Mouse (Mus musculus) liver (tissue): Measurements from ENCODE around the gene Ctnnd2.

Experiments used
- DNase-seq: peaks from one replicate; pipeline ENCODE4 v3.0.0-alpha.2; 2020; ENCODE audit warnings: mixed read lengths

The Ctnnd2 gene

GRCm38 (mm10) chr15:30913360-30913759, 741.0 kb downstream of the Ctnnd2 start:
- no peak for DNase-seq

GRCm38 (mm10) chr15:30925838-30926237, 753.4 kb downstream of the Ctnnd2 start:
- DNase-seq: no peak

GRCm38 (mm10) chr15:30927632-30928031, 755.2 kb downstream of the Ctnnd2 start:
- no peak for DNase-seq

- DNase-seq: no peak
These were observed 759.5 kb downstream of the Ctnnd2 start for GRCm38 (mm10) chr15:30931906-30932305.

GRCm38 (mm10) chr15:30945863-30946262, 773.5 kb downstream of the Ctnnd2 start:
- DNase-seq: no peak

- DNase-seq: no peak
These were observed 786.1 kb downstream of the Ctnnd2 start for GRCm38 (mm10) chr15:30958513-30958912.

- DNase-seq: no peak
These were observed 790.2 kb downstream of the Ctnnd2 start for GRCm38 (mm10) chr15:30962421-30963160.

GRCm38 (mm10) chr15:30964046-30964445, 791.7 kb downstream of the Ctnnd2 start:
- no peak for DNase-seq

GRCm38 (mm10) chr15:30964865-30965679, 792.7 kb downstream of the Ctnnd2 start:
- no peak for DNase-seq

- DNase-seq: no peak
These were observed 794.4 kb downstream of the Ctnnd2 start for GRCm38 (mm10) chr15:30966826-30967225.

- no peak for DNase-seq
These were observed 802.0 kb downstream of the Ctnnd2 start for GRCm38 (mm10) chr15:30974436-30974835.

GRCm38 (mm10) chr15:30974991-30975775, 802.8 kb downstream of the Ctnnd2 start:
- no peak for DNase-seq

- DNase-seq: no peak
These were observed 804.9 kb downstream of the Ctnnd2 start for GRCm38 (mm10) chr15:30977166-30977740.

GRCm38 (mm10) chr15:30986890-30987289, 814.5 kb downstream of the Ctnnd2 start:
- no peak for DNase-seq

GRCm38 (mm10) chr15:30990421-30991252, 818.2 kb downstream of the Ctnnd2 start:
- DNase-seq: no peak

GRCm38 (mm10) chr15:30992357-30992756, 820.0 kb downstream of the Ctnnd2 start:
- no peak for DNase-seq

GRCm38 (mm10) chr15:30992901-30993300, 820.5 kb downstream of the Ctnnd2 start:
- DNase-seq: no peak

- DNase-seq: no peak
These were observed 823.0 kb downstream of the Ctnnd2 start for GRCm38 (mm10) chr15:30995346-30995745.

GRCm38 (mm10) chr15:31004468-31004867, 832.1 kb downstream of the Ctnnd2 start:
- DNase-seq: no peak

GRCm38 (mm10) chr15:31004976-31005375, 832.6 kb downstream of the Ctnnd2 start:
- DNase-seq: no peak

GRCm38 (mm10) chr15:31006050-31006824, 833.8 kb downstream of the Ctnnd2 start:
- DNase-seq: no peak
